Mouse (Mus musculus) embryonic facial prominence, embryonic 11.5 days (tissue): ENCODE results near the gene Gm1140. TPM values are rescaled to one million over a fixed set of nuclear protein-coding genes. Genes with fewer than 3 reads are reported as not detected.
"Not testable (repeated sequence)": the region's sequence is repeated elsewhere in the genome, so short reads cannot be mapped to it uniquely, and the experiment has no call there.

ENCODE experiments used
- ATAC-seq: fragments of 200-750 bp; cut with Nextera tagmentation; replicated peaks from 2 replicates; pipeline ENCODE4 v1.8.0; 2017; ENCODE audit warnings: low read depth; ENCODE audit not compliant: insufficient number of reproducible peaks, low FRiP score, low TSS enrichment
- DNase-seq: peaks from one replicate; pipeline ENCODE4 v3.0.0-alpha.2; 2015; ENCODE audit warnings: low spot score
- H3K27ac ChIP-seq: fragments of 300-500 bp; sonication (generic); replicated peaks from 2 replicates; pipeline ENCODE4 v1.5.1; 2014; ENCODE audit warnings: mild to moderate bottlenecking, low read depth, low read length, control low read depth
- H3K27me3 ChIP-seq: fragments of 300-500 bp; sonication (generic); 2 replicates; pipeline ENCODE4 v1.6.1; 2014; ENCODE audit warnings: mild to moderate bottlenecking, low read length, moderate library complexity, mixed read lengths; ENCODE audit not compliant: control insufficient read depth, insufficient read depth
- H3K36me3 ChIP-seq: fragments of 300-500 bp; sonication (generic); replicated peaks from 2 replicates; pipeline ENCODE4 v1.6.1; 2014; ENCODE audit warnings: low read depth, mild to moderate bottlenecking, low read length, moderate library complexity, mixed read lengths; ENCODE audit not compliant: control insufficient read depth, insufficient read depth
- H3K4me1 ChIP-seq: fragments of 300-500 bp; sonication (generic); 2 replicates; pipeline ENCODE4 v1.6.1; 2014; ENCODE audit warnings: low read length, mixed read lengths; ENCODE audit not compliant: control insufficient read depth, insufficient read depth
- H3K4me2 ChIP-seq: fragments of 300-500 bp; sonication (generic); 2 replicates; pipeline ENCODE4 v1.6.1; 2014; ENCODE audit warnings: low read depth, mild to moderate bottlenecking, control low read depth, low read length, moderate library complexity
- H3K4me3 ChIP-seq: fragments of 300-500 bp; sonication (generic); 2 replicates; pipeline ENCODE4 v1.5.1; 2014; ENCODE audit warnings: low read depth, low read length, control low read depth
- H3K9ac ChIP-seq: fragments of 300-500 bp; sonication (generic); replicated peaks from 2 replicates; pipeline ENCODE4 v1.6.1; 2014; ENCODE audit warnings: mild to moderate bottlenecking, control low read depth, low read length
- H3K9me3 ChIP-seq: fragments of 300-500 bp; sonication (generic); replicated peaks from 2 replicates; pipeline ENCODE4 v1.6.1; 2016; ENCODE audit warnings: mild to moderate bottlenecking, low read length, inconsistent platforms, mixed read lengths; ENCODE audit not compliant: control insufficient read depth
- WGBS: fragments of 180-500 bp; shearing (Covaris S2); extraction: QIAGEN DNeasy Blood & Tissue Kit; methylation state at CpG from one replicate; pipeline ENCODE4 v1.1.7; 2014; 5-methylcytosine and 5-hydroxymethylcytosine counted together
- polyA plus RNA-seq: library from polyadenylated mRNA; unstranded; fragments of >200 nt; fragmentation: Nextera tagmentation; extraction: Ambion mirVana; gene quantifications from 2 replicates; pipeline ENCODE4 v1.2.1, GENCODE M21; 2014

Gene Gm1140
- not detected in 2 replicates for polyA plus RNA-seq

- H3K4me3 ChIP-seq, H3K9me3 ChIP-seq, H3K36me3 ChIP-seq, ATAC-seq, H3K4me2 ChIP-seq, DNase-seq, H3K9ac ChIP-seq, H3K27ac ChIP-seq, H3K4me1 ChIP-seq, H3K27me3 ChIP-seq: not testable (repeated sequence)
- 69% methylated on average over 5 of the region's 11 CpGs for WGBS
These were observed at the start of gene Gm1140 for GRCm38 (mm10) chrX:67693462-67693861. Gm1140 (minus strand) TSS chrX:67693562.

GRCm38 (mm10) chrX:67695398-67695797, 2.0 kb upstream of the Gm1140 start, which contains the start of gene Gm14692:
Gm14692 (plus strand) TSS chrX:67695698.
- H3K27ac ChIP-seq, ATAC-seq: not testable (repeated sequence)
- 92% methylated on average over 2 of the region's 10 CpGs for WGBS

More at GRCm38 (mm10) chrX:67695398-67695797, 2.0 kb upstream of the Gm1140 start, which contains the start of gene Gm14692:
- H3K27me3 ChIP-seq, DNase-seq, H3K4me1 ChIP-seq, H3K36me3 ChIP-seq, H3K4me2 ChIP-seq, H3K4me3 ChIP-seq, H3K9ac ChIP-seq, H3K9me3 ChIP-seq: not testable (repeated sequence)

Other genes starting within 250 kb of the Gm1140 start
- gene Gm14692, start 2.1 kb upstream of the Gm1140 start, polyA plus RNA-seq, result not detected in 2 replicates
- gene 4933436I01Rik, start 227.9 kb upstream of the Gm1140 start, polyA plus RNA-seq, result not detected in 2 replicates